Mouse (Mus musculus): ENCODE data around the gene Nfic. TPM values are rescaled to one million over a fixed set of nuclear protein-coding genes. Genes with fewer than 3 reads are reported as not detected.
A peak's percentile ranks its signal among the peaks of the same experiment; 100 is the strongest.

Gene Nfic
- total RNA-seq, 4 experiments from 2014 or later, result 52.8 to 61.6 (median 58.7) TPM

- no peak for DNase-seq (ENCODE audit: low spot score in 2 of 2)
Measured at GRCm38 (mm10) chr10:81364666-81365065, 90.8 kb downstream of the Nfic start.

- DNase-seq (ENCODE audit: low spot score in 2 of 2), result no peak
Measured at GRCm38 (mm10) chr10:81363436-81364346, 91.7 kb downstream of the Nfic start.

GRCm38 (mm10) chr10:81362336-81362949, 93.0 kb downstream of the Nfic start:
- no peak for DNase-seq (ENCODE audit: low spot score in 2 of 2)

GRCm38 (mm10) chr10:81360721-81361120, 94.7 kb downstream of the Nfic start:
- DNase-seq (ENCODE audit: low spot score in 2 of 2), result no peak

GRCm38 (mm10) chr10:81358841-81359240, 96.6 kb downstream of the Nfic start:
- no peak for DNase-seq (ENCODE audit: low spot score in 2 of 2)

GRCm38 (mm10) chr10:81358209-81358608, 97.2 kb downstream of the Nfic start:
- no peak for DNase-seq (ENCODE audit: low spot score in 2 of 2)

DNA sequence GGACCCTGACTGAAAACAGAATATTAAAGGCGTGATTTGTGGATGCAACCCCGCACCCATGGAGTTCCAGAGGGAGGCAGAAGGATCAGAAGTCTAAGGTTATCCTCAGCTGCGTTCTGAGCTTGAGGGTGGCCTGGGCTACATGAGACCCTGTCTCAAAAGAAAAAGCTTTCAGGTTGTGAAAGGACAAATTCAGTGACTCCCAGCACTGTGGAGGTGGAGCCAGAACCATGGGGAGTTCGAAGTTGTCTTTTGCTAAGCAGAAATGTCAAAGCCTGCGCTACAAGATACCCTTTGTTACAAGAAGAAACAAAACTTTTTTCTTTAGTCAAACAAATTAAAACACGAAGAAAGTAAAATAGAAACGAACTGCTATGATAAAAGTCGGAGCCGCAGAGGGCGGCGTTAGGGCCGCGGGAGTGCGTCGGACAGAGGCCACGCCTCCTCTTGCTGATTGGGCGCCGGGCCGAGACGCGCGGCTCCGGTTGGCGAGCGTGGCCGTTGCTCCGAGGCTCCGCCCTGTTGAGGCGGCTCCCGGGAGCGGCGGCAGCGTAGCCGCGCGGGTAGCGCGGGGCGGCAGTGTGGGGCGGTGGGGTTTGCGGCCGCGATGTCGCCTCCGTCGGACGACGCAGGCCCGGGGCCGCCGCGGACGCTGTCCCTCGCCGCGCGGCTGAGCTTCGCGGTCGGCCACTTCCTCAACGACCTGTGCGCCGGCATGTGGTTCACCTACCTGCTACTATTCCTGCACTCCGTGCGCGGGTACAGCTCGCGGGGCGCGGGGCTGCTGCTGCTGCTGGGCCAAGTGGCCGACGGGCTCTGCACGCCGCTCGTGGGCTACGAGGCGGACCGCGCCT, 98.2 kb downstream of the Nfic start, which contains the start of gene Mfsd12:
Mfsd12 (plus strand) TSS at position 501 of the 854 bp plus-strand sequence.
- DNase-seq (ENCODE audit: low spot score in 2 of 2), result peak; percentile 75 to 88

- no peak for DNase-seq (ENCODE audit: low spot score in 2 of 2)
Measured at GRCm38 (mm10) chr10:81356352-81356990, 99.0 kb downstream of the Nfic start.

DNA sequence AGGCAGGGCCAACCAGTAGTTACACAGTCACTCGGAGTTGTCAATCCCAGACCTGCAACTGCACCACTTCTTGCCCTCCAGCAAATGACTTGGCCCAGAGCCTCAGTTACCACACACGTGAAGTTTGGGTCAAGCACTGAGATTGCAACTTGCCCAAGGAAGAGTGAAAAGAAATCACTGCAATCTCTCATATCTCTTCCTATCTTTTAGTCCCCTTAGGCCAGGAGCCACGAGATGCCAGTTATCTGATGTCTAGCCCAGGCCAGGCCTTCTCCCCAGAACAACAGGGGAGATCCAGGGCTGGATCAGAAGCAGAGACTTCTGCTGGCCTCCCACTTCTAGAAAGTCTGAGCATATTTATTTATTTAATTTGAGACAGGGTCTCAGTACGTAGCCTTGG, 99.9 kb downstream of the Nfic start:
- no peak for DNase-seq (ENCODE audit: low spot score in 2 of 2)

- DNase-seq (ENCODE audit: low spot score in 2 of 2), result no peak
Measured at GRCm38 (mm10) chr10:81354738-81355477, 100.5 kb downstream of the Nfic start.

- no peak for DNase-seq (ENCODE audit: low spot score in 2 of 2)
Measured at GRCm38 (mm10) chr10:81351678-81352291, 103.7 kb downstream of the Nfic start.

- peak; percentile 99 for DNase-seq (ENCODE audit: low spot score in 2 of 2)
Measured at GRCm38 (mm10) chr10:81350351-81351063, 104.9 kb downstream of the Nfic start, which contains the start of gene Hmg20b. Hmg20b (minus strand) TSS chr10:81350480.

DNA sequence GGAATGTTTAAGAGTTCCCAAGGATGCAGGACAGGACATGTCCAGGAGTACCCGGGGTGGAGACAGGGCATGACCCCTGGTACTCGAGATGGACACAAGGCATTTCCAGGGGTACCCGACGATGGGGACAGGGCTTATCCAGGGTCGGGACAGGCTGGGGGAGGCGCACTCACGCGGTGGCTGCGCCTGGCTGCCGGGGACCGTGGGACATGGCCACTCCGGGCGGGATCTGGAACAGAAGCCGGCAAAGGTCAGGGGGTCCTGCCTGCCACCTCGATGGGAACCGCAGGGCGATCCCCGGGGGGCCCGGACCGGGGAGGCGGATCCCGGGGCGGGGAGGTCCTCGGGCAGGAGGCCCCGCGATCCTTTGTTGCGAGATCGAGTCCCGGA, 105.5 kb downstream of the Nfic start:
- no peak for DNase-seq (ENCODE audit: low spot score in 2 of 2)

DNA sequence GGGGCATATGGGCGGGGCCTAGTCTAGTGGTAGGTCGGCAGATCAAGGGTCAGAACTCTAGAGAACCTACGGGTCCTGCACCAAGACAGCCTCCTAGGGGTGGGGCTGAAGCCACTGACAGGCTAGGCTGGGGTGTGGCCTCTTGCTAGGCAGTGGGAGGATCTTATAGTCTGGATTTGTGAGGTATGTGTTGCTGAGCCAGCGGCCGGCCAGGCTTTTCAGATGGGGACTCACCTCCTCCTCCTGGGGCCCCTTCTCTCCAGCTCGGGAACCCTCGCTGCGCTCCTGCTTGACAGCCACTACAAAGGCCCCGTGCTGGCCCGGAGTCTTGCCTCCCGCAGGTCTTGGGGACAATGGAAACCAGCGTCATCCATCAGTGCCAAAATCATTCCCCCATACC, 106.3 kb downstream of the Nfic start:
- no peak for DNase-seq (ENCODE audit: low spot score in 2 of 2)

DNA sequence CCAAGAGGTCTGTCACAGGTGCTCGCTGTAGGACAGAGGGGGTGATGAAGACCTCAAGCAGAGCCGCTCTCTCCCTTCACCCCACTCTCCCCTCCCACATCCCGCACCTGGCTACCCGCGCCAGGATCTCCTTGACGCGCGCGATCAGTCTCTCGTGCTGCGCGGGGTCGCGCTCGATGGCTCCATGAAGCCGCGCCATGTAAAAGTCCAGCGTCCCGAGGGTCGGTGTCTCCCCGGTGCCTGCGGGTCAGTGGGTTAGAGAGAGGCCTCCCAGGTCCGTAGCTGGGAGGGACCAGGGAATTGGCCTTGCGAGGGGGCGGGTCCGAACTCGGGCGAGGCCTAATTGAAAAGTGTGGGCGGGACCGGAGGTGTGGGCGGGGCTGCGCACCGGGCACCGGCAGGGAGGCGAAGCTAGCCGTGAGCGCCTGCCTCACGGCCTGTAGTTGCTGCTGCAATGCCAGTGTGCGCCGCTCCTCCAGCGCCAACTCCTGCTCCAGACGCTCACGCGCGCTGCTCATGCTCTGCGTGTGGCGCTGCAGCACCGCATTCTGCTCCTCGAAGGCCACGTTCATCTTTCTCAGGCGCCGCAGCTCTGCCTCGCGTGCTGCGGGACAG, 108.9 kb downstream of the Nfic start:
- no peak for DNase-seq (ENCODE audit: low spot score in 2 of 2)
